Mouse (Mus musculus) CH12.LX (cell line): Measurements from ENCODE around the gene Gng8. TPM values are rescaled to one million over a fixed set of nuclear protein-coding genes. Genes with fewer than 3 reads are reported as not detected.

Experiments
- DNase-seq: peaks from one replicate; pipeline ENCODE4 v3.0.0-alpha.2; 2013; ENCODE audit errors: extremely low read depth
- H3K27ac ChIP-seq: 2 replicates; pipeline ENCODE4 v1.5.1; 2012; ENCODE audit warnings: low read depth, mild to moderate bottlenecking, control low read depth, moderate library complexity; ENCODE audit not compliant: insufficient read depth
- H3K27me3 ChIP-seq: replicated peaks from 2 replicates; pipeline ENCODE3; 2012; ENCODE audit warnings: inconsistent platforms
- H3K36me3 ChIP-seq, 2 experiments: replicated peaks in 1 of 2; 2 replicates each; pipeline versions ENCODE3 to v1.6.1; 2012; ENCODE audit warnings: inconsistent platforms in 1 of 2, low read length in 1 of 2, mild to moderate bottlenecking in 1 of 2, mixed read lengths in 1 of 2, moderate library complexity in 1 of 2; ENCODE audit not compliant: control insufficient read depth in 1 of 2, insufficient read depth in 1 of 2
- H3K4me1 ChIP-seq, 2 experiments: 2 replicates each; pipeline ENCODE4 v1.6.1; 2012; ENCODE audit warnings: inconsistent platforms in 1 of 2, moderate library complexity in 1 of 2; ENCODE audit not compliant: insufficient read depth in 2 of 2, control insufficient read depth in 1 of 2
- H3K4me2 ChIP-seq: 2 replicates; pipeline ENCODE4 v1.6.1; 2012; ENCODE audit warnings: low read depth, mild to moderate bottlenecking, control low read depth; ENCODE audit not compliant: poor library complexity, insufficient read depth, severe bottlenecking
- H3K4me3 ChIP-seq, 3 experiments: fragments of 150-350 bp in 1 of 3; sonication (generic) in 1 of 3; replicated peaks in 1 of 3; 2 replicates each; pipeline versions ENCODE3 to v1.5.1; 2011 to 2012; ENCODE audit warnings: low read depth in 2 of 3, low read length in 2 of 3, mild to moderate bottlenecking in 2 of 3, moderate library complexity in 2 of 3, control low read depth in 1 of 3, improper control_type of control experiment in 1 of 3, inconsistent platforms in 1 of 3, mixed read lengths in 1 of 3; ENCODE audit not compliant: poor library complexity in 1 of 3
- H3K79me2 ChIP-seq: replicated peaks from 2 replicates; pipeline ENCODE4 v1.6.1; 2012; ENCODE audit warnings: mild to moderate bottlenecking, moderate library complexity; ENCODE audit not compliant: control insufficient read depth, poor library complexity, insufficient read depth, severe bottlenecking; ENCODE audit errors: extremely low read depth
- H3K9ac ChIP-seq: 2 replicates; pipeline ENCODE4 v1.6.1; 2012; ENCODE audit warnings: low read depth, mild to moderate bottlenecking, control low read depth, moderate library complexity; ENCODE audit not compliant: insufficient read depth
- H3K9me3 ChIP-seq: replicated peaks from 2 replicates; pipeline ENCODE3; 2012; ENCODE audit warnings: low read length, inconsistent platforms, mixed read lengths
- BHLHE40 ChIP-seq: IDR thresholded peaks from 2 replicates; pipeline ENCODE4 v1.6.1; 2011; ENCODE audit warnings: mild to moderate bottlenecking, low read depth, low read length, improper control_type of control experiment
- CHD1 ChIP-seq: IDR thresholded peaks from 2 replicates; pipeline ENCODE4 v1.6.1; 2012; ENCODE audit warnings: low read depth, low read length, improper control_type of control experiment, inconsistent platforms
- CTCF ChIP-seq, 2 experiments: IDR thresholded peaks in 1 of 2; conservative IDR thresholded peaks in 1 of 2; 2 replicates each; pipeline ENCODE4 v1.5.1; 2011 to 2012; ENCODE audit warnings: low read depth in 2 of 2, low read length in 2 of 2, improper control_type of control experiment in 1 of 2, inconsistent platforms in 1 of 2, mild to moderate bottlenecking in 1 of 2, moderate library complexity in 1 of 2
- E2F4 ChIP-seq: IDR thresholded peaks from 2 replicates; pipeline ENCODE4 v1.6.1; 2011; ENCODE audit warnings: low read depth, low read length, improper control_type of control experiment; ENCODE audit not compliant: insufficient replicate concordance
- ELF1 ChIP-seq: IDR thresholded peaks from 2 replicates; pipeline ENCODE4 v1.6.1; 2014; ENCODE audit warnings: low read depth, mild to moderate bottlenecking, inconsistent platforms, low read length, improper control_type of control experiment
- EP300 ChIP-seq: IDR thresholded peaks from 2 replicates; pipeline ENCODE4 v1.6.1; 2011; ENCODE audit warnings: low read length, improper control_type of control experiment
- ETS1 ChIP-seq: conservative IDR thresholded peaks from 2 replicates; pipeline ENCODE4 v1.6.1; 2012; ENCODE audit warnings: low read depth, mild to moderate bottlenecking, inconsistent platforms, low read length, improper control_type of control experiment, moderate library complexity
- HCFC1 ChIP-seq: IDR thresholded peaks from 2 replicates; pipeline ENCODE4 v1.6.1; 2012; ENCODE audit warnings: low read depth, mild to moderate bottlenecking, inconsistent platforms, low read length, improper control_type of control experiment
- IRF4 ChIP-seq: IDR thresholded peaks from 2 replicates; pipeline ENCODE4 v1.6.1; 2014; ENCODE audit warnings: low read depth, mild to moderate bottlenecking, inconsistent platforms, low read length, improper control_type of control experiment
- JUND ChIP-seq: conservative IDR thresholded peaks from 2 replicates; pipeline ENCODE4 v1.6.1; 2011; ENCODE audit warnings: low read depth, low read length, improper control_type of control experiment
- MAZ ChIP-seq: IDR thresholded peaks from 2 replicates; pipeline ENCODE4 v1.6.1; 2012; ENCODE audit warnings: low read depth, mild to moderate bottlenecking, inconsistent platforms, low read length, improper control_type of control experiment, moderate library complexity
- MXI1 ChIP-seq: IDR thresholded peaks from 2 replicates; pipeline ENCODE4 v1.6.1; 2011; ENCODE audit warnings: mild to moderate bottlenecking, low read depth, low read length, improper control_type of control experiment
- NRF1 ChIP-seq: IDR thresholded peaks from 2 replicates; pipeline ENCODE4 v1.6.1; 2014; ENCODE audit warnings: low read depth, mild to moderate bottlenecking, inconsistent platforms, low read length, improper control_type of control experiment, moderate library complexity
- RAD21 ChIP-seq: IDR thresholded peaks from 2 replicates; pipeline ENCODE4 v1.6.1; 2011; ENCODE audit warnings: low read depth, mild to moderate bottlenecking, low read length, improper control_type of control experiment, moderate library complexity
- TBP ChIP-seq: conservative IDR thresholded peaks from 2 replicates; pipeline ENCODE4 v1.6.1; 2011; ENCODE audit warnings: low read depth, low read length, improper control_type of control experiment
- ZC3H11A ChIP-seq: IDR thresholded peaks from 2 replicates; pipeline ENCODE4 v1.6.1; 2012; ENCODE audit warnings: low read depth, mild to moderate bottlenecking, inconsistent platforms, low read length, improper control_type of control experiment
- ZKSCAN1 ChIP-seq: IDR thresholded peaks from 2 replicates; pipeline ENCODE4 v1.6.1; 2012; ENCODE audit warnings: low read depth, inconsistent platforms, low read length, improper control_type of control experiment, borderline replicate concordance
- ZNF384 ChIP-seq: IDR thresholded peaks from 2 replicates; pipeline ENCODE4 v1.6.1; 2012; ENCODE audit warnings: low read depth, low read length, improper control_type of control experiment, inconsistent platforms
- dilution Hi-C: fragments of 300-500 bp; cut with MboI; formaldehyde crosslinking; loops from 2 replicates; pipeline ENCODE4 v1.14.3; 2020; ENCODE audit warnings: low sequenced_read_pairs; ENCODE audit not compliant: extremely low pct_unique_long_range_greater_than_20kb, extremely low pct_ligation_motif_present
- in situ Hi-C: fragments of 300-500 bp; cut with MboI; formaldehyde crosslinking; loops from 3 replicates; pipeline ENCODE4 v1.14.3; 2019; ENCODE audit warnings: low sequenced_read_pairs, low pct_ligation_motif_present, low pct_unique_long_range_greater_than_20kb, mixed read lengths
- polyA plus RNA-seq: library from polyadenylated mRNA; unstranded; fragments of >175 nt; gene quantifications from 2 replicates; pipeline ENCODE4 v1.2.1, GENCODE M21; 2012; ENCODE audit warnings: low read depth; ENCODE audit not compliant: insufficient read length
- total RNA-seq, 2 experiments: library from RNA; depleted of rRNA; stranded (reverse); fragments of 300-350 nt in 1 of 2; fragments of >200 nt in 1 of 2; gene quantifications; 2 replicates each; pipeline ENCODE4 v1.2.3; 2012 to 2014

Gng8 gene
- total and polyA plus RNA-seq, 3 experiments, result 0.25 to 2.4 TPM; not detected in 1

- peaks cover 29% of the 10 kb centered on the region for H3K79me2 ChIP-seq
- in situ Hi-C loops (no loop called here), dilution Hi-C loops (no loop called here)
- H3K4me1 ChIP-seq, result peaks cover 2 to 34% of the 10 kb centered on the region in 2 experiments
- DNase-seq, result no peak
- H3K9me3 ChIP-seq, result no peaks in the 10 kb centered on the region
- H3K9ac ChIP-seq, result no peak overlapping the region
- peaks cover 62 to 95% of the 10 kb centered on the region in 2 experiments for H3K36me3 ChIP-seq
- no peak for TF ChIP-seq ZKSCAN1
- no peak for TF ChIP-seq CTCF (conservative IDR thresholded peaks at IDR 0.05 in 1 of 2, IDR thresholded peaks at IDR 0.05 in 1 of 2; ENCODE audit: low read depth in 2 of 2, low read length in 2 of 2)
- no peak for TF ChIP-seq JUND
- no peak for TF ChIP-seq ETS1
- no peak for TF ChIP-seq MAZ
- no peak for TF ChIP-seq ELF1
- no peak for TF ChIP-seq E2F4
- TF ChIP-seq RAD21, result no peak
- TF ChIP-seq BHLHE40, result no peak
- no peak for TF ChIP-seq ZNF384
- no peak for TF ChIP-seq NRF1
- TF ChIP-seq ZC3H11A, result no peak
- TF ChIP-seq HCFC1, result no peak
- no peak for TF ChIP-seq EP300
- no peak for TF ChIP-seq CHD1
- no peak for TF ChIP-seq MXI1
- H3K27ac ChIP-seq, result no peak overlapping the region
- no peak overlapping the region for H3K4me3 ChIP-seq
- no peaks in the 10 kb centered on the region for H3K27me3 ChIP-seq
- no peak overlapping the region for H3K4me2 ChIP-seq
Measured at GRCm38 (mm10) chr7:16917447-16917846, 25.9 kb downstream of the Gng8 start.

- no peaks in the 10 kb centered on the region for H3K9me3 ChIP-seq
- no peak overlapping the region for H3K4me2 ChIP-seq
- H3K27ac ChIP-seq, result no peak overlapping the region
- dilution Hi-C loops, result no loop called here
- no peak overlapping the region for H3K9ac ChIP-seq
- DNase-seq, result no peak
- no peaks in the 10 kb centered on the region for H3K27me3 ChIP-seq
- in situ Hi-C loops, result no loop called here
- peaks cover 35% of the 10 kb centered on the region for H3K79me2 ChIP-seq
- H3K4me1 ChIP-seq, result peaks cover 4 to 37% of the 10 kb centered on the region in 2 experiments
- peaks cover 62 to 94% of the 10 kb centered on the region in 2 experiments for H3K36me3 ChIP-seq
- TF ChIP-seq BHLHE40 (no peak), ETS1 (no peak), IRF4 (no peak), TBP (no peak), MXI1 (no peak), E2F4 (no peak)
- no peak overlapping the region for H3K4me3 ChIP-seq
Measured at GRCm38 (mm10) chr7:16918014-16918413, 26.4 kb downstream of the Gng8 start.
